Mouse (Mus musculus): ENCODE results near the gene Lmod3. TPM values are rescaled to one million over a fixed set of nuclear protein-coding genes. Genes with fewer than 3 reads are reported as not detected.

Lmod3 gene
- total and polyA plus RNA-seq, 2 experiments from 2014 or later, result 6.4 to 34.5 TPM

- H3K36me3 ChIP-seq (replicated peaks; ENCODE audit: control insufficient read depth, insufficient read depth, low read length), result peaks cover 45% of the 10 kb centered on the region
- 90% methylated on average over 21 of the region's 21 CpGs for WGBS
Measured at GRCm38 (mm10) chr6:97295866-97296527, 43.4 kb upstream of the Lmod3 start.

GRCm38 (mm10) chr6:97295416-97295815, 42.9 kb upstream of the Lmod3 start:
- Histone ChIP-seq H3K36me3 (replicated peaks; ENCODE audit: control insufficient read depth, insufficient read depth, low read length) (peaks cover 45% of the 10 kb centered on the region), H3K4me2 (ENCODE audit: low read depth, low read length) (no peak overlapping the region), H3K4me1 (ENCODE audit: control insufficient read depth, insufficient read depth) (peaks cover 14% of the 10 kb centered on the region), H3K9ac (replicated peaks; ENCODE audit: low read depth, low read length) (no peak overlapping the region), H3K4me3 (ENCODE audit: low read depth, low read length) (no peak overlapping the region), H3K9me3 (replicated peaks; ENCODE audit: control insufficient read depth, low read length) (no peaks in the 10 kb centered on the region), H3K27ac (ENCODE audit: low read depth) (no peak overlapping the region), H3K27me3 (ENCODE audit: control insufficient read depth, insufficient read depth, low read length) (no peaks in the 10 kb centered on the region)
- no peak for TF ChIP-seq CTCF (IDR thresholded peaks at IDR 0.05; ENCODE audit: low read depth)
- no peak for TF ChIP-seq EP300 (IDR thresholded peaks at IDR 0.05; ENCODE audit: low read depth)
- no peak for ATAC-seq (ENCODE audit: insufficient read depth, low read depth)
- no peak for DNase-seq (ENCODE audit: low spot score)
- WGBS, result 90% methylated on average over 9 of the region's 9 CpGs

More at GRCm38 (mm10) chr6:97295866-97296527, 43.4 kb upstream of the Lmod3 start:
- H3K27me3 ChIP-seq (ENCODE audit: control insufficient read depth, insufficient read depth, low read length), result no peaks in the 10 kb centered on the region
- H3K9ac ChIP-seq (replicated peaks; ENCODE audit: low read depth, low read length), result no peak overlapping the region
- no peaks in the 10 kb centered on the region for H3K9me3 ChIP-seq (replicated peaks; ENCODE audit: control insufficient read depth, low read length)
- TF ChIP-seq EP300 (IDR thresholded peaks at IDR 0.05; ENCODE audit: low read depth) (no peak), CTCF (IDR thresholded peaks at IDR 0.05; ENCODE audit: low read depth) (no peak)
- peaks cover 14% of the 10 kb centered on the region for H3K4me1 ChIP-seq (ENCODE audit: control insufficient read depth, insufficient read depth)
- no peak overlapping the region for H3K27ac ChIP-seq (ENCODE audit: low read depth)
- ATAC-seq (ENCODE audit: insufficient read depth, low read depth) (no peak), DNase-seq (ENCODE audit: low spot score) (no peak)
- H3K4me3 ChIP-seq (ENCODE audit: low read depth, low read length), result no peak overlapping the region
- H3K4me2 ChIP-seq (ENCODE audit: low read depth, low read length), result no peak overlapping the region

- Histone ChIP-seq H3K4me3 (ENCODE audit: low read depth, low read length) (no peak overlapping the region), H3K27ac (ENCODE audit: low read depth) (no peak overlapping the region), H3K4me2 (ENCODE audit: low read depth, low read length) (no peak overlapping the region), H3K4me1 (ENCODE audit: control insufficient read depth, insufficient read depth) (peaks cover 21% of the 10 kb centered on the region), H3K36me3 (replicated peaks; ENCODE audit: control insufficient read depth, insufficient read depth, low read length) (peaks cover 45% of the 10 kb centered on the region), H3K9me3 (replicated peaks; ENCODE audit: control insufficient read depth, low read length) (no peaks in the 10 kb centered on the region), H3K9ac (replicated peaks; ENCODE audit: low read depth, low read length) (no peak overlapping the region), H3K27me3 (ENCODE audit: control insufficient read depth, insufficient read depth, low read length) (no peaks in the 10 kb centered on the region)
- DNase-seq (ENCODE audit: low spot score) (no peak), ATAC-seq (ENCODE audit: insufficient read depth, low read depth) (no peak)
- TF ChIP-seq EP300 (IDR thresholded peaks at IDR 0.05; ENCODE audit: low read depth) (no peak), CTCF (IDR thresholded peaks at IDR 0.05; ENCODE audit: low read depth) (no peak)
- WGBS, result 70% methylated on average over 12 of the region's 12 CpGs
Measured at GRCm38 (mm10) chr6:97293667-97294569, 41.4 kb upstream of the Lmod3 start.

GRCm38 (mm10) chr6:97292894-97293293, 40.3 kb upstream of the Lmod3 start:
- Histone ChIP-seq H3K27me3 (ENCODE audit: control insufficient read depth, insufficient read depth, low read length) (no peaks in the 10 kb centered on the region), H3K4me1 (ENCODE audit: control insufficient read depth, insufficient read depth) (peaks cover 21% of the 10 kb centered on the region), H3K4me3 (ENCODE audit: low read depth, low read length) (no peak overlapping the region), H3K9ac (replicated peaks; ENCODE audit: low read depth, low read length) (no peak overlapping the region), H3K4me2 (ENCODE audit: low read depth, low read length) (no peak overlapping the region), H3K27ac (ENCODE audit: low read depth) (no peak overlapping the region), H3K9me3 (replicated peaks; ENCODE audit: control insufficient read depth, low read length) (no peaks in the 10 kb centered on the region), H3K36me3 (replicated peaks; ENCODE audit: control insufficient read depth, insufficient read depth, low read length) (peaks cover 42% of the 10 kb centered on the region)
- 68% methylated on average over 5 of the region's 5 CpGs for WGBS
- DNase-seq (ENCODE audit: low spot score), result no peak
- no peak for TF ChIP-seq CTCF (IDR thresholded peaks at IDR 0.05; ENCODE audit: low read depth)
- TF ChIP-seq EP300 (IDR thresholded peaks at IDR 0.05; ENCODE audit: low read depth), result no peak
- no peak for ATAC-seq (ENCODE audit: insufficient read depth, low read depth)

GRCm38 (mm10) chr6:97292096-97292495, 39.5 kb upstream of the Lmod3 start:
- peaks cover 44% of the 10 kb centered on the region for H3K36me3 ChIP-seq (replicated peaks; ENCODE audit: control insufficient read depth, insufficient read depth, low read length)
- H3K9ac ChIP-seq (replicated peaks; ENCODE audit: low read depth, low read length), result no peak overlapping the region
- TF ChIP-seq EP300 (IDR thresholded peaks at IDR 0.05; ENCODE audit: low read depth) (no peak), CTCF (IDR thresholded peaks at IDR 0.05; ENCODE audit: low read depth) (no peak)
- H3K4me1 ChIP-seq (ENCODE audit: control insufficient read depth, insufficient read depth), result peaks cover 21% of the 10 kb centered on the region
- H3K27me3 ChIP-seq (ENCODE audit: control insufficient read depth, insufficient read depth, low read length), result no peaks in the 10 kb centered on the region
- H3K4me2 ChIP-seq (ENCODE audit: low read depth, low read length), result no peak overlapping the region
- no peaks in the 10 kb centered on the region for H3K9me3 ChIP-seq (replicated peaks; ENCODE audit: control insufficient read depth, low read length)
- DNase-seq (ENCODE audit: low spot score), result no peak
- no peak for ATAC-seq (ENCODE audit: insufficient read depth, low read depth)
- no peak overlapping the region for H3K4me3 ChIP-seq (ENCODE audit: low read depth, low read length)
- whole genome bisulfite sequencing, result 87% methylated on average over 3 of the region's 3 CpGs
- no peak overlapping the region for H3K27ac ChIP-seq (ENCODE audit: low read depth)

Data from heart, postnatal 0 days (tissue).